11 mouse cellular contexts compared by ENCODE assay signal in the genomic region with DNA sequence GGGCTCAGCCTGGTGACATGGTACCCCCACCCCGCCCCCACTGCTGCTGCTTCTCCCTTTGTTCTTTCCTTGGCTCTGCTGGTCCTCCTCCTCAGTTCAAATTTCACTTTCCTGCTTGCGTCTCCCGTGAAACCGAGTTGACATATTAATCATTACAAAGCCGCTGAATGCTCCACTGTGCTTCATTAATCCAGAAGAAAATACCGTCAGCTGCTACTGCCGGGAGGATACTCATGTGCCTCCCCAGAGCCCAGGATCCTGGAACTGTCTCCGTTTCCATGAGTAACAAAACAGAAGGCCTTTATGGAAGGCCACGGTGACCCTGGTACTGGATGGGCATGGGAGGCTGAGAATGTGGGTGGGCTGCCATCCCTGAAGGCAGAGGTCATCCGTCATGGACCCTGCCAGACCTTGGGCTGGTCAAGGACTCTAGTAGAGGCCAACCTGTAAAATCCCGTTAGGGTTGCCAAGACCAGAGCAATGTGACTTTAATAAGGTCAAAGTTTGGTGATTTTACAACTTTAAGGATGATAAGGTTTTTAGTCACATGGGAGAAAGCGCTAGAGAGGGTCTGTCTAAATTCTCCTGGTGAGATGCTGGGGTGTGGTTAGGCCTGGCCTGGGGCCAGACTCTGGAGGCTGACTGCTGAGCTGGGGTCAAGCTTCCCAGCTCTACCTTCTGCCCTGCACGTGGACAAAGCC.
DNase-seq lines count a peak whose midpoint lies in the region; ATAC-seq and TF ChIP-seq lines count a peak whose summit lies in the region.
"Had no signal": no experiment of that assay in that cellular context is flagged by ENCODE, and none has a peak within 500 bp of the region (broad histone marks: within the 10 kb centered on the region; RNA-seq: fewer than 3 reads in every experiment).

No protein-coding gene starts in this region.

- H3K27ac ChIP-seq in intestine, embryonic 15.5 days: peak overlapping the region; percentile 64; the same call in 1 of the 2 replicates
- no peak overlapping the region for H3K27ac ChIP-seq in thymus, adult 2 months (ENCODE audit: control insufficient read depth, insufficient read depth, low read length)

- no peak overlapping the region for H3K9ac ChIP-seq in intestine, embryonic 15.5 days

- 0 out of 2 replicates have a peak overlapping the region, but pooled peaks have one; percentile 2 for H3K4me2 ChIP-seq in intestine, embryonic 15.5 days (replicated peaks)

- H3K36me3 ChIP-seq in intestine, embryonic 15.5 days: no peaks in the 10 kb centered on the region
- no peaks in the 10 kb centered on the region for H3K36me3 ChIP-seq in thymus, adult 2 months (ENCODE audit: control insufficient read depth, insufficient read depth, low read length)

- no peak overlapping the region for H3K4me3 ChIP-seq in intestine, embryonic 15.5 days (replicated peaks)
- no peak overlapping the region for H3K4me3 ChIP-seq in thymus, adult 2 months (ENCODE audit: control insufficient read depth, insufficient read depth, low read length)

- no peak for TF ChIP-seq POLR2A in thymus, adult 2 months (IDR thresholded peaks at IDR 0.05; ENCODE audit: control insufficient read depth, extremely low read depth, insufficient read depth, low read length, poor library complexity)

- no peaks in the 10 kb centered on the region for H3K27me3 ChIP-seq in intestine, embryonic 15.5 days (replicated peaks)
- H3K27me3 ChIP-seq in thymus, adult 2 months (ENCODE audit: control insufficient read depth, insufficient read depth, low read length): no peaks in the 10 kb centered on the region

- H3K4me1 ChIP-seq in intestine, embryonic 15.5 days (replicated peaks): peaks cover 19% of the 10 kb centered on the region
- no peaks in the 10 kb centered on the region for H3K4me1 ChIP-seq in thymus, adult 2 months (replicated peaks; ENCODE audit: control insufficient read depth, insufficient read depth, low read length)

- no peaks in the 10 kb centered on the region for H3K9me3 ChIP-seq in intestine, embryonic 15.5 days

- WGBS in intestine, embryonic 15.5 days: 22% methylated on average over 13 of the region's 13 CpGs
- WGBS in thymus, adult 2 months: 89% methylated on average over 13 of the region's 13 CpGs

- ATAC-seq in intestine, embryonic 15.5 days: peak; percentile 15; the same call in 1 of the 2 replicates

- DNase-seq in adrenal gland, adult (ENCODE audit: inconsistent age in 2 of 2, low spot score in 1 of 2): peak; percentile 85 to 95
- DNase-seq in adrenal gland, postnatal 36 days: peak; percentile 78 to 87
- DNase-seq in mesoderm, embryonic 11.5 days (ENCODE audit: low read depth, low spot score): peak; percentile 45
- DNase-seq in frontal cortex, postnatal 14 days (ENCODE audit: low spot score in 2 of 2): no peak
- DNase-seq in thymus, adult 2 months: no peak
- no peak for DNase-seq in layer of hippocampus, adult 18-20 months (ENCODE audit: low spot score in 2 of 2)
- no peak for DNase-seq in left cerebral cortex, postnatal 14 days (ENCODE audit: low spot score in 2 of 2)
- DNase-seq: cerebellum, adult 11-12 months; gastrocnemius, postnatal 25 days; layer of hippocampus, postnatal 36 days had no signal

- TF ChIP-seq CTCF in thymus, adult 2 months (IDR thresholded peaks at IDR 0.05; ENCODE audit: borderline replicate concordance, control insufficient read depth, extremely low read depth, insufficient read depth, low read length, poor library complexity): no peak

- intact Hi-C loops in left cerebral cortex, postnatal 14 days (cut with DNase I): no loop called here

Comparison
In these comparisons a context has a peak if more than half of its experiments do, and no peak if none do; other contexts are left out.
1. DNase-seq: peak in adrenal gland, adult (2 of 2), adrenal gland, postnatal 36 days (2 of 2) and mesoderm, embryonic 11.5 days (single experiment); none in frontal cortex, postnatal 14 days (0 of 2), thymus, adult 2 months (single experiment), layer of hippocampus, adult 18-20 months (0 of 2) and left cerebral cortex, postnatal 14 days (0 of 2).